Mouse (Mus musculus): ENCODE results near the gene Tnrc6b. TPM values are rescaled to one million over a fixed set of nuclear protein-coding genes. Genes with fewer than 3 reads are reported as not detected.
"Not testable (repeated sequence)": the region's sequence is repeated elsewhere in the genome, so short reads cannot be mapped to it uniquely, and the experiment has no call there.

Tnrc6b gene
- polyA plus RNA-seq, 1 experiment from 2014 or later = 21.2 TPM

- H3K4me2 ChIP-seq (ENCODE audit: low read depth, low read length) = no peak overlapping the region
- WGBS = 26% methylated on average over 15 of the region's 16 CpGs
- ATAC-seq (replicated peaks; ENCODE audit: extremely low read depth, insufficient read depth, low FRiP score) = no peak
- H3K4me1 ChIP-seq (ENCODE audit: control insufficient read depth, insufficient read depth, low read length) = no peaks in the 10 kb centered on the region
- H3K36me3 ChIP-seq (ENCODE audit: control insufficient read depth, insufficient read depth) = peaks cover 35% of the 10 kb centered on the region
- H3K9me3 ChIP-seq (replicated peaks; ENCODE audit: control insufficient read depth, low read length) = no peaks in the 10 kb centered on the region
- no peak overlapping the region for H3K27ac ChIP-seq (ENCODE audit: low read length)
- H3K4me3 ChIP-seq (ENCODE audit: low read length) = no peak overlapping the region
- H3K9ac ChIP-seq (ENCODE audit: low read length) = no peak overlapping the region
- no peaks in the 10 kb centered on the region for H3K27me3 ChIP-seq (ENCODE audit: control insufficient read depth, insufficient read depth, low read length)
These were observed 219.0 kb downstream of the Tnrc6b start for GRCm38 (mm10) chr15:80930048-80930571.

DNA sequence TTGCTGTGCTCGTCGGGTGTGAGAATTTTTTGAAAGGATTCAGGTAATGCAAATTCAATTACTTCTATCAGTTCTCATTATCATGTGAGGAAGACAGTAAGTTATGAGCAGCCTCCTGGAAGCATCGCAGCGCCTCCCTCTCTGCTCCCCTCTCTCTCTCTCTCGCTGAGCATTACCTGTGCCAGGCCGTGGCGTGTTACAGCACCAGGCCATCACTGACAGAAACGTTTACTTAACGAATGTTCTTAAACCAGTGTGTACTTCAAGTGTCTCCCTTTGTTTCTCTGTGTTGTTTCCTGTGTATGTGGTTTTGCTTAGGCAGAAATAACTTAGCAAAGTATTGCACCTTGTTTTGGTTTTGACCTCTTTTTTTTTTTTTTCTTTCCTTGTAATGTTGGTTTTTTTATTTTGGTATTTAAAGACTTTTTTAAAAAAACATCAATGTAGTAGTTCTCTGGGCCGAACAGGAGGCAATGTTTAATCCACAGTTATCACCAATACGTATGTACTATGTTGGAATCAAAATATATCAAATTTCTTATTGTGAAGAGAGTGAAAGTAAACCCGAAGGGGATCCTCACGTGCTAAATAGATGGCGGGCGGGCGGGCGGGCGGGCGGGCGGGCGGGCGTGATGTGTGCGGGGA lies 219.7 kb downstream of the Tnrc6b start:
- H3K4me1 ChIP-seq (ENCODE audit: control insufficient read depth, insufficient read depth, low read length); H3K27ac ChIP-seq (ENCODE audit: low read length); H3K4me2 ChIP-seq (ENCODE audit: low read depth, low read length); H3K9me3 ChIP-seq (replicated peaks; ENCODE audit: control insufficient read depth, low read length); H3K9ac ChIP-seq (ENCODE audit: low read length); H3K4me3 ChIP-seq (ENCODE audit: low read length); H3K27me3 ChIP-seq (ENCODE audit: control insufficient read depth, insufficient read depth, low read length); ATAC-seq (replicated peaks; ENCODE audit: extremely low read depth, insufficient read depth, low FRiP score): not testable (repeated sequence)
- H3K36me3 ChIP-seq (ENCODE audit: control insufficient read depth, insufficient read depth) = peaks cover 31% of the 10 kb centered on the region
- 89% methylated on average over 23 of the region's 23 CpGs for WGBS

- Histone ChIP-seq H3K36me3 (ENCODE audit: control insufficient read depth, insufficient read depth) (peaks cover 27% of the 10 kb centered on the region), H3K27me3 (ENCODE audit: control insufficient read depth, insufficient read depth, low read length) (no peaks in the 10 kb centered on the region), H3K4me2 (ENCODE audit: low read depth, low read length) (no peak overlapping the region), H3K9ac (ENCODE audit: low read length) (no peak overlapping the region), H3K4me1 (ENCODE audit: control insufficient read depth, insufficient read depth, low read length) (no peaks in the 10 kb centered on the region), H3K4me3 (ENCODE audit: low read length) (no peak overlapping the region), H3K9me3 (replicated peaks; ENCODE audit: control insufficient read depth, low read length) (no peaks in the 10 kb centered on the region), H3K27ac (ENCODE audit: low read length) (no peak overlapping the region)
- no peak for ATAC-seq (replicated peaks; ENCODE audit: extremely low read depth, insufficient read depth, low FRiP score)
- 86% methylated on average over 9 of the region's 9 CpGs for WGBS
These were observed 220.3 kb downstream of the Tnrc6b start for GRCm38 (mm10) chr15:80931345-80931960.

- H3K4me1 ChIP-seq (ENCODE audit: control insufficient read depth, insufficient read depth, low read length) = no peaks in the 10 kb centered on the region
- H3K4me2 ChIP-seq (ENCODE audit: low read depth, low read length) = no peak overlapping the region
- H3K36me3 ChIP-seq (ENCODE audit: control insufficient read depth, insufficient read depth) = peaks cover 8% of the 10 kb centered on the region
- no peaks in the 10 kb centered on the region for H3K9me3 ChIP-seq (replicated peaks; ENCODE audit: control insufficient read depth, low read length)
- no peak overlapping the region for H3K4me3 ChIP-seq (ENCODE audit: low read length)
- 86% methylated on average over 5 of the region's 5 CpGs for WGBS
- no peak overlapping the region for H3K27ac ChIP-seq (ENCODE audit: low read length)
- H3K9ac ChIP-seq (ENCODE audit: low read length) = no peak overlapping the region
- no peak for ATAC-seq (replicated peaks; ENCODE audit: extremely low read depth, insufficient read depth, low FRiP score)
- H3K27me3 ChIP-seq (ENCODE audit: control insufficient read depth, insufficient read depth, low read length) = no peaks in the 10 kb centered on the region
These were observed 223.7 kb downstream of the Tnrc6b start for GRCm38 (mm10) chr15:80934841-80935240.

- H3K27ac ChIP-seq (ENCODE audit: low read length) = no peak overlapping the region
- 52% methylated on average over 3 of the region's 3 CpGs for WGBS
- no peaks in the 10 kb centered on the region for H3K9me3 ChIP-seq (replicated peaks; ENCODE audit: control insufficient read depth, low read length)
- no peak overlapping the region for H3K4me2 ChIP-seq (ENCODE audit: low read depth, low read length)
- no peak overlapping the region for H3K4me3 ChIP-seq (ENCODE audit: low read length)
- no peak overlapping the region for H3K9ac ChIP-seq (ENCODE audit: low read length)
- H3K36me3 ChIP-seq (ENCODE audit: control insufficient read depth, insufficient read depth) = peaks cover 8% of the 10 kb centered on the region
- no peaks in the 10 kb centered on the region for H3K4me1 ChIP-seq (ENCODE audit: control insufficient read depth, insufficient read depth, low read length)
- ATAC-seq (replicated peaks; ENCODE audit: extremely low read depth, insufficient read depth, low FRiP score) = no peak
- no peaks in the 10 kb centered on the region for H3K27me3 ChIP-seq (ENCODE audit: control insufficient read depth, insufficient read depth, low read length)
These were observed 225.6 kb downstream of the Tnrc6b start for GRCm38 (mm10) chr15:80936686-80937085.

DNA sequence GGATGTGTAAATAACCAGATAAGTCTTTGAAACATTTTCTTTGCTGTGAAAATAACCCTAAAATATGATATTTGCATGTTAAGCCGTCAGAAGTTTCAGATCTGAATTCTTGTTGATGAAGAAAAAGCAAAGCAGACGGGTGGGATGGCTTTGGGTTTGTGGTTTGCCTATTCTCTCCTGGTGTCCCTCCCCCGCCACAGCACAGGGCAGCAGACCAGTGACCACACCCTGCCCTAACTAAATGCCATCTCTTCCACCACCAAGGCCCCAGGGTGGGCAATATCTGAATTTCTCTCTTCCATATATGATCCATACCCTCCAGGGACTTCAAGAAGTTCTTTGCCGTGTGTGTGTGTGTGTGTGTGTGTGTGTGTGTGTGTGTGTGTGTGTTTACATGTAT lies 227.5 kb downstream of the Tnrc6b start:
- WGBS = 74% methylated on average over 4 of the region's 4 CpGs
- H3K4me1 ChIP-seq (ENCODE audit: control insufficient read depth, insufficient read depth, low read length) = no peaks in the 10 kb centered on the region
- no peak overlapping the region for H3K4me3 ChIP-seq (ENCODE audit: low read length)
- H3K36me3 ChIP-seq (ENCODE audit: control insufficient read depth, insufficient read depth) = peaks cover 2% of the 10 kb centered on the region
- no peak for ATAC-seq (replicated peaks; ENCODE audit: extremely low read depth, insufficient read depth, low FRiP score)
- no peaks in the 10 kb centered on the region for H3K27me3 ChIP-seq (ENCODE audit: control insufficient read depth, insufficient read depth, low read length)
- H3K4me2 ChIP-seq (ENCODE audit: low read depth, low read length) = no peak overlapping the region
- no peak overlapping the region for H3K9ac ChIP-seq (ENCODE audit: low read length)
- no peaks in the 10 kb centered on the region for H3K9me3 ChIP-seq (replicated peaks; ENCODE audit: control insufficient read depth, low read length)
- no peak overlapping the region for H3K27ac ChIP-seq (ENCODE audit: low read length)

GRCm38 (mm10) chr15:80939401-80939800 lies 228.3 kb downstream of the Tnrc6b start:
- no peak overlapping the region for H3K4me2 ChIP-seq (ENCODE audit: low read depth, low read length)
- no peak overlapping the region for H3K4me3 ChIP-seq (ENCODE audit: low read length)
- 55% methylated on average over 5 of the region's 5 CpGs for WGBS
- H3K27ac ChIP-seq (ENCODE audit: low read length) = no peak overlapping the region
- H3K36me3 ChIP-seq (ENCODE audit: control insufficient read depth, insufficient read depth) = no peaks in the 10 kb centered on the region; the same call in 1 of the 2 replicates
- no peak overlapping the region for H3K9ac ChIP-seq (ENCODE audit: low read length)
- H3K27me3 ChIP-seq (ENCODE audit: control insufficient read depth, insufficient read depth, low read length) = no peaks in the 10 kb centered on the region
- no peaks in the 10 kb centered on the region for H3K9me3 ChIP-seq (replicated peaks; ENCODE audit: control insufficient read depth, low read length)
- ATAC-seq (replicated peaks; ENCODE audit: extremely low read depth, insufficient read depth, low FRiP score) = no peak
- no peaks in the 10 kb centered on the region for H3K4me1 ChIP-seq (ENCODE audit: control insufficient read depth, insufficient read depth, low read length)

DNA sequence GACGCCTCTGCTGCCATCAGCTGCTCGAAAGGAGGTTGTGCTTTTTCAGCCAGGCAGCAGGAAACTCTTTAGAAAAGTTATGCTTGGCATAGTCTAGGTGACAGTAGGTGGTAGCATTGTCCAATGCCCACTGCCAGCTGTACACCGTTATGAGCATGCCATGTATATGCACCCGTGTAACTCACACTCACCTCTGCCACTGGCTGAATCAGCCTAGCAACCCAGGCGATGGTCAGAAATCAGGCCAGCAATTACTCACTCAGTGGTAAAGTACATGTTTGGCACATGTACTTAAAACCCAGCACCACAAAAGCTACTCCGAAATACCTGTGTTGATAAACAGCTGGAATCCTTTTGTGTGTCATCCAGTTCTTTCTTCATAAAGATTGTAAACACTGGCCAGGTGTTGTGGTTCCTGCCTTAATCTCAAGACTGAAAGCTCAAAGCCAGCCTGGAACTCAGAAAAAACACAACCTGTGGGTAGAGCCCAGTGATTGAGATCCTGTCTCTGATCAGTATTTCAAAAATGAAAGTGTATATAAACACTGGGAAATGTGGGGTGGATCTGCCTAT lies 230.4 kb downstream of the Tnrc6b start:
- 91% methylated on average over 6 of the region's 6 CpGs for WGBS
- no peak overlapping the region for H3K9ac ChIP-seq (ENCODE audit: low read length)
- no peak for ATAC-seq (replicated peaks; ENCODE audit: extremely low read depth, insufficient read depth, low FRiP score)

DNA sequence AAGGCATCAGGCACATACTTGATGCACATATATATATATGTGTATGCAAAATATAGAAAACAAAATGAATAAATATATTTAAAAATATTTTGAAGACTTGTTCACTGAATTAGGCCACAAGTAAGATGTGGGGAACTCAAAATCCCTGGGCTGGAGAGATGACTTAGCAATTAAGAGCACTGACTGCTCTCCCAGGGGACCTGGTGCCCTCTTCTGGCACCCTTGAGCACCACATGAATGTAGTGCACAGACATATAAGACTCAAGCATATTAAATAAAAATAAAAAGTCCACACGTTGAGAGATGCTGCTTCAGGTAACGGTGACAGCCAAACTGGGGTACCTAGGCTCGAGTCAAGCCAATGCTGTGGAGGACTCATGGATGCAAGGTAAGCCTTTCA lies 234.7 kb downstream of the Tnrc6b start:
- Histone ChIP-seq H3K9ac (ENCODE audit: low read length) (no peak overlapping the region), H3K27ac (ENCODE audit: low read length) (no peak overlapping the region), H3K4me2 (ENCODE audit: low read depth, low read length) (no peak overlapping the region), H3K27me3 (ENCODE audit: control insufficient read depth, insufficient read depth, low read length) (no peaks in the 10 kb centered on the region), H3K4me1 (ENCODE audit: control insufficient read depth, insufficient read depth, low read length) (peaks cover 9% of the 10 kb centered on the region), H3K9me3 (replicated peaks; ENCODE audit: control insufficient read depth, low read length) (no peaks in the 10 kb centered on the region), H3K4me3 (ENCODE audit: low read length) (no peak overlapping the region), H3K36me3 (ENCODE audit: control insufficient read depth, insufficient read depth) (no peaks in the 10 kb centered on the region; the same call in 1 of the 2 replicates)
- 50% methylated on average over 3 of the region's 3 CpGs for WGBS
- ATAC-seq (replicated peaks; ENCODE audit: extremely low read depth, insufficient read depth, low FRiP score) = no peak

More for the DNA sequence above, 230.4 kb downstream of the Tnrc6b start:
- Histone ChIP-seq H3K27ac (ENCODE audit: low read length) (no peak overlapping the region), H3K36me3 (ENCODE audit: control insufficient read depth, insufficient read depth) (no peaks in the 10 kb centered on the region; the same call in 1 of the 2 replicates), H3K27me3 (ENCODE audit: control insufficient read depth, insufficient read depth, low read length) (no peaks in the 10 kb centered on the region), H3K4me2 (ENCODE audit: low read depth, low read length) (no peak overlapping the region), H3K4me1 (ENCODE audit: control insufficient read depth, insufficient read depth, low read length) (no peaks in the 10 kb centered on the region), H3K4me3 (ENCODE audit: low read length) (no peak overlapping the region), H3K9me3 (replicated peaks; ENCODE audit: control insufficient read depth, low read length) (no peaks in the 10 kb centered on the region)
